In the genomic region with DNA sequence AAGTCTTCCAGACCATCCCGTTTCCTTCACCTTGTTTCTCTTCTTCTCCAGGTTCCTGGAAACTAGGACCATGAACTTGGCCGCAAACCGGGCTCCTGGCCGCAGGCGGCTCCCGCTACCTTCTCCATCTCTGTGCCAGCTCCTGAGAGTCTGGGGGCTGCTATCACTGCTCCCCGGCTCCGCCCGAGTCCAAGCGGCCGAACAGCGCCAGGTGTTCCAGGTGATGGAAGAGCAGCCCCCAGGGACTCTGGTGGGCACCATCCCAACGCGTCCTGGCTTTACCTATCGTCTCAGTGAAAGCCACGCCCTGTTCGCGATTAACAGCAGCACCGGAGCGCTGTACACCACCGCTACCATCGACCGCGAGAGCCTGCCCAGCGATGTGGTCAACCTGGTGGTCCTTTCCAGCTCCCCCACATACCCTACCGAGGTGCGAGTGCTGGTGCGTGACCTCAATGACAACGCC, we compare ENCODE assay signal across 8 mouse cellular contexts. TPM values are rescaled to one million over a fixed set of nuclear protein-coding genes. Genes with fewer than 3 reads are reported as not detected.
DNase-seq lines count a peak whose midpoint lies in the region; ATAC-seq and TF ChIP-seq lines count a peak whose summit lies in the region.

A gene (plus strand): TSS at position 51 of the 466 bp plus-strand sequence.

- H3K36me3 ChIP-seq in lung, embryonic 16.5 days (ENCODE audit: control insufficient read depth, insufficient read depth, low read length), result peaks cover 26% of the 10 kb centered on the region
- peaks cover 33% of the 10 kb centered on the region for H3K36me3 ChIP-seq in neural tube, embryonic 13.5 days

- H3K27me3 ChIP-seq in cerebellum, adult 2 months (ENCODE audit: control insufficient read depth, insufficient read depth, low read length), result no peaks in the 10 kb centered on the region
- H3K27me3 ChIP-seq in lung, embryonic 16.5 days (ENCODE audit: control insufficient read depth, insufficient read depth, low read depth, low read length), result peaks cover 6% of the 10 kb centered on the region
- no peaks in the 10 kb centered on the region for H3K27me3 ChIP-seq in neural tube, embryonic 13.5 days

- H3K4me2 ChIP-seq in lung, embryonic 16.5 days (ENCODE audit: low read depth, low read length), result peak within 1 kb of the TSS; percentile 98
- peak within 1 kb of the TSS; percentile 88 for H3K4me2 ChIP-seq in neural tube, embryonic 13.5 days

- no peak for TF ChIP-seq POLR2A in cerebellum, adult 2 months (IDR thresholded peaks at IDR 0.05; ENCODE audit: borderline replicate concordance, insufficient read depth, low read length)

- intact Hi-C loops in left cerebral cortex, postnatal 25 days (cut with DNase I), result loop anchor here (2.0 to 5.0 kb wide), 2 partner anchors 96 to 505 kb away; no protein-coding TSS in a partner anchor

- H3K9me3 ChIP-seq in lung, embryonic 16.5 days (ENCODE audit: control insufficient read depth, low read length), result no peaks in the 10 kb centered on the region
- H3K9me3 ChIP-seq in neural tube, embryonic 13.5 days, result no peaks in the 10 kb centered on the region

- no peaks in the 10 kb centered on the region for H3K4me1 ChIP-seq in cerebellum, adult 2 months (ENCODE audit: control insufficient read depth, insufficient read depth, low read length)
- peaks cover 25% of the 10 kb centered on the region for H3K4me1 ChIP-seq in lung, embryonic 16.5 days (replicated peaks; ENCODE audit: control insufficient read depth, insufficient read depth, low read length)
- peaks cover 51% of the 10 kb centered on the region for H3K4me1 ChIP-seq in neural tube, embryonic 13.5 days (replicated peaks)

- peak; percentile 14 to 20 for DNase-seq in cerebellum, adult 2 months
- no peak for DNase-seq in cerebellum, adult 11 months
- no peak for DNase-seq in lung, postnatal 4 days
- no peak for DNase-seq in gastrocnemius, postnatal 4 days (ENCODE audit: low spot score in 2 of 2)
- no peak for DNase-seq in left cerebral cortex, postnatal 25 days (ENCODE audit: low spot score in 2 of 2)

- H3K4me3 ChIP-seq in cerebellum, adult 2 months (replicated peaks; ENCODE audit: insufficient read depth, low read depth, low read length), result peak within 1 kb of the TSS; percentile 56
- peak within 1 kb of the TSS; percentile 77 for H3K4me3 ChIP-seq in lung, embryonic 16.5 days (ENCODE audit: low read length)
- H3K4me3 ChIP-seq in neural tube, embryonic 13.5 days, result peak within 1 kb of the TSS; percentile 93

- ATAC-seq in lung, embryonic 16.5 days (ENCODE audit: low read depth), result no peak
- no peak for ATAC-seq in neural tube, embryonic 13.5 days (ENCODE audit: low read depth)
- no peak for ATAC-seq in erythroid progenitor cell, adult 5-6 weeks (replicated peaks; ENCODE audit: low FRiP score, poor library complexity, severe bottlenecking)

- peak within 1 kb of the TSS; percentile 71 for H3K9ac ChIP-seq in lung, embryonic 16.5 days (ENCODE audit: low read length)
- peak within 1 kb of the TSS; percentile 96 for H3K9ac ChIP-seq in neural tube, embryonic 13.5 days

- no peak within 1 kb of the TSS for H3K27ac ChIP-seq in cerebellum, adult 2 months (ENCODE audit: insufficient read depth, low read length)
- peak within 1 kb of the TSS; percentile 94 for H3K27ac ChIP-seq in lung, embryonic 16.5 days (ENCODE audit: low read length)
- peak within 1 kb of the TSS; percentile 98 for H3K27ac ChIP-seq in neural tube, embryonic 13.5 days (replicated peaks)

- 2% methylated on average over 29 of the region's 29 CpGs for WGBS in cerebellum, adult 2 months
- WGBS in lung, embryonic 16.5 days, result 2% methylated on average over 29 of the region's 29 CpGs
- under 1% methylated on average over 29 of the region's 29 CpGs for WGBS in neural tube, embryonic 13.5 days

- no peak for TF ChIP-seq CTCF in cerebellum, adult 2 months (IDR thresholded peaks at IDR 0.05; ENCODE audit: borderline replicate concordance, insufficient read depth, low read depth, low read length)

RNA-seq across cellular contexts. Expression of the gene that starts here (rescaled TPM):
- 1.2 and 1.5 TPM in 2 replicates for polyA plus RNA-seq in cerebellum, adult 2 months (2012; rRNA removed)
- 4.6 and 4.7 TPM in 2 replicates for polyA plus RNA-seq in lung, embryonic 16.5 days (2015; fragmentation: Nextera tagmentation; extraction: Ambion mirVana)
- 10 to 100 TPM; 40.2 to 40.9 TPM for total RNA-seq in gastrocnemius, postnatal 4 days (2021)
- 10 to 100 TPM; 12.8 to 13.3 TPM for total RNA-seq in left cerebral cortex, postnatal 25 days (2021)
- polyA plus RNA-seq in neural tube, embryonic 13.5 days (2015; fragmentation: Nextera tagmentation; extraction: Ambion mirVana), result 11.5 and 13.8 TPM in 2 replicates
- total RNA-seq in erythroid progenitor cell, adult 5-6 weeks (2015; ENCODE audit: low replicate concordance), result under 0.01 TPM in 2 replicates
- total RNA-seq in erythroid progenitor cell, adult 5-6 weeks (2017; ENCODE audit: low replicate concordance), result 0.13 TPM in 1 of 2 replicates, not detected in the other

Comparison
In these comparisons a context has a peak if more than half of its experiments do, and no peak if none do; other contexts are left out.
1. RNA of the gene that starts here (total RNA-seq): 40.2 to 40.9 TPM in gastrocnemius, postnatal 4 days and 12.8 to 13.3 TPM in left cerebral cortex, postnatal 25 days; under 0.01 to 0.13 TPM in erythroid progenitor cell, adult 5-6 weeks; every median in the first group is over 10 times any median in the second.
2. DNase-seq: peak in cerebellum, adult 2 months (2 of 2); none in cerebellum, adult 11 months (single experiment), lung, postnatal 4 days (0 of 2), gastrocnemius, postnatal 4 days (0 of 2) and left cerebral cortex, postnatal 25 days (0 of 2).
3. Peak in every context shown above with its lines, with median percentiles within 50 percentile points of each other: H3K4me3 ChIP-seq.